Mouse (Mus musculus) kidney, postnatal 14 days (tissue): ENCODE results near the gene Gzf1.

Source experiments
- DNase-seq: peaks from one replicate; pipeline ENCODE4 v3.0.0; 2022; ENCODE audit warnings: mixed read lengths

Gene Gzf1

DNA sequence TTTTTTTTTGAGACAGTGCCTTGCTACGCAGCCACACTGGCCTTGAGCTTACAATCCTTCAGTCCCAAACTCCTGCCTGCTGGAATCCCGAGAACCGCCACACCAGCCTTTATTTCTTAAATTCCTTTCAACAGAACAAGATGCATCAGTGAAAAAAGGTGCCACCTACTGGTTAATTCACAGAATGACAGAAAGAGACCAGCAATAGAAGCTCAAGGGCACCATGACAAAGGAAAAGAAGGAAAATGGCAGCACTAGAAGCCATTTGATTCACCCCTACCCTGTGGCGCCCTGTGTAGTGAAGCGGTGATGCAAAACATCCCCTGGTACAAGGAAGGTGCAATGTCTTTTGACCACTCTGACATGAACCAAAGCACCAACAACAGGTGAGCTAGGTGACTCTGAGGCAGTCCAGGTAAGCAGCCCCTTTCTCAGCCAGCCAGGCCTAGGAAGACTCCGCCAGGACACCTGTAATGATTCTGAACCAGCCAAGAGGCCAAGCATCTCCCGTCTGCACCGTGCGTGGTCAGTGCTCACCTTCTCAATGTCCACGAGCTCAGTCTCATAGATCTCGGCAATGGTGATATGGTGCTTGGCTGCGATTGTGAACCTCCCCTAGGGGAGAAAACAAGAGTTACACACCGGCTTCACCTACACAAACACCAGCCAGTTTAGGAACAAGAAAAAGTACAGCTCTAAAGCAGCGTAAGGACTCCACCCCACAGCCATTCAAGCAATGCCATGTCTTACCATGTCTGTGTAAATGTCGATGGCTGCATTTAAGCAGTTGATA, 25.8 kb downstream of the Gzf1 start:
- DNase-seq, result peak; percentile 21

DNA sequence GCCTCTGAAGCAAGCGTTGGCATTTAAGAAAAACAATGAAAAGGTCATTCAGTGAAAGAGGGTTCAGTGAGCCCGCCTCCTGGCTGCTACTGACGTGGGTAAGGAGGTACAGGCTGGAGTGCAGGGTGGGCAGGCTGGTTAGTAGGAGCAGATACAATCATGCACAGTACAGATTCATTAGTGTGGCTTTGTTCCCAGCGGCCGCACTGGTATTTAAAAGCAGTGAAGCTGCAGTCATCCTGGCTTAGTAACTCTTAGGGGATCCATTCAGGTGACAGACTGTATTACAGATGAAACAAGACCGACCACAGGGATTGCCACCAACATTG, 26.3 kb downstream of the Gzf1 start:
- DNase-seq, result no peak

- no peak for DNase-seq
These were observed 31.5 kb downstream of the Gzf1 start for GRCm38 (mm10) chr2:148712326-148712725.

DNA sequence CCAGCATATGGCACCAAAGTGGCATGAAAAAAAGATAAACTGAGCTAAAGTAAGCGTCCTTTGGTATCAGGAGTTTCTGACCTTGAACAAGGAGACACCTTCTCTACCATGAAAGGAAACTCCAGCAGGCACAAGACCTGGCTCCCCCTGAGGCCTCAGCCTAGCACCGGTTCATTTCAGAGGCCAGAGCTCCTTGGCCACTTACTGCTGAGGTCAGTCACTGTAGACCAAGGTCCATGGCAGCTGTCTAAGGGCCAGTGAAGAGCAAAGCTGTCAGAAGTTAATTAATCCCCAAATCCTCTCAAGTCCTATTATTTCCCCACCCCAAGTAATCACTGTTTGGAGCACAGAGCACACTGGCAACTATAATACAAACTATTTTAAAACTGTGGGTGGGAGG, 36.2 kb downstream of the Gzf1 start:
- peak; percentile 16 for DNase-seq

GRCm38 (mm10) chr2:148719271-148719995, 38.6 kb downstream of the Gzf1 start:
- no peak for DNase-seq

GRCm38 (mm10) chr2:148731614-148732326, 50.9 kb downstream of the Gzf1 start:
- no peak for DNase-seq

GRCm38 (mm10) chr2:148732327-148733000, 51.6 kb downstream of the Gzf1 start, which contains the start of gene Napb:
Gene Napb, minus strand, starts transcription at chr2:148732467.
- peak; percentile 96 for DNase-seq
